In genomic region chr17:28313212-28313879, GRCm38 (mm10) we compare ENCODE assay signal across 8 mouse cellular contexts. TPM values are rescaled to one million over a fixed set of nuclear protein-coding genes. Genes with fewer than 3 reads are reported as not detected.
DNase-seq lines count a peak whose midpoint lies in the region; ATAC-seq lines count a peak whose summit lies in the region.

Gene Fance, plus strand, starts transcription at chr17:28313519.

- ATAC-seq in hindbrain, embryonic 16.5 days: peak; percentile 98

- no peaks in the 10 kb centered on the region for H3K27me3 ChIP-seq in hindbrain, embryonic 16.5 days (replicated peaks; ENCODE audit: control insufficient read depth, insufficient read depth, low read length)

- DNase-seq in WW6 (ENCODE audit: low read depth, low spot score): peak; percentile 97
- peak; percentile 77 to 93 for DNase-seq in cerebellum, postnatal 4 days (ENCODE audit: low spot score in 2 of 2)
- DNase-seq in gastrocnemius, adult 18-20 months (ENCODE audit: low spot score): peak; percentile 96
- peak; percentile 92 to 93 for DNase-seq in left cerebral cortex, adult 18-20 months (ENCODE audit: low spot score in 2 of 2)
- peak; percentile 95 for DNase-seq in right cerebral cortex, adult 18-20 months
- DNase-seq in urinary bladder, postnatal 10 days (ENCODE audit: low spot score): peak; percentile 76

- peak within 1 kb of the TSS; percentile 84 for H3K4me2 ChIP-seq in hindbrain, embryonic 16.5 days (ENCODE audit: low read length)

- H3K4me1 ChIP-seq in hindbrain, embryonic 16.5 days (ENCODE audit: control insufficient read depth, insufficient read depth, low read depth, low read length): peaks cover 15% of the 10 kb centered on the region

- H3K9me3 ChIP-seq in hindbrain, embryonic 16.5 days (ENCODE audit: control insufficient read depth, low read length): no peaks in the 10 kb centered on the region

- peak within 1 kb of the TSS; percentile 80 for H3K9ac ChIP-seq in hindbrain, embryonic 16.5 days (ENCODE audit: low read depth, low read length)

- peak within 1 kb of the TSS; percentile 60 for H3K4me3 ChIP-seq in hindbrain, embryonic 16.5 days (ENCODE audit: low read length)
- peak within 1 kb of the TSS; percentile 47 for H3K4me3 ChIP-seq in macrophage (ENCODE audit: inconsistent target)

- peak within 1 kb of the TSS; percentile 88 for H3K27ac ChIP-seq in hindbrain, embryonic 16.5 days (ENCODE audit: low read depth, low read length)
- H3K27ac ChIP-seq in macrophage: peak within 1 kb of the TSS; percentile 42

- H3K36me3 ChIP-seq in hindbrain, embryonic 16.5 days (ENCODE audit: control insufficient read depth, insufficient read depth, low read length): peaks cover 10% of the 10 kb centered on the region
- H3K36me3 ChIP-seq in macrophage (ENCODE audit: inconsistent target): peaks cover 23% of the 10 kb centered on the region

- H3K79me2 ChIP-seq in macrophage (ENCODE audit: inconsistent target): peaks cover 12% of the 10 kb centered on the region; the same call in 1 of the 2 replicates

- under 1% methylated on average over 67 of the region's 69 CpGs for WGBS in hindbrain, embryonic 16.5 days
- 1% methylated on average over 65 of the region's 69 CpGs for WGBS in macrophage (ENCODE audit: missing documents)

RNA-seq across cellular contexts. Expression of gene Fance, which starts in this region (rescaled TPM):
- total RNA-seq in gastrocnemius, adult 18-20 months (2021): 10 to 100 TPM; 10.3 to 11.2 TPM
- polyA plus RNA-seq in hindbrain, embryonic 16.5 days (2015; fragmentation: Nextera tagmentation; extraction: Ambion mirVana): 25.0 and 25.7 TPM in 2 replicates
- total RNA-seq in left cerebral cortex, adult 18-20 months (2021): 10 to 100 TPM; 25.4 to 25.5 TPM
- total RNA-seq in macrophage (2018; cell fraction: chromatin; rRNA removed): 10 to 100 TPM in 22 of 26 experiments, 1 to 10 TPM in 4; 3.7 to 74.7 (median 25.1) TPM
- total RNA-seq in macrophage (2018; cell fraction: cytosol; rRNA removed): 10 to 100 TPM in 20 of 26 experiments, 1 to 10 TPM in 6; 8.0 to 29.0 (median 13.7) TPM
- 10 to 100 TPM in 20 of 26 experiments, 1 to 10 TPM in 6; 6.8 to 53.6 (median 14.9) TPM for total RNA-seq in macrophage (2018; cell fraction: nucleus; rRNA removed)
- polyA plus RNA-seq in macrophage (2018): 10.8 to 20.6 TPM (median 20.1 TPM) in 3 replicates

Comparison
In these comparisons a context has a peak if more than half of its experiments do, and no peak if none do; other contexts are left out.
1. Peak in every context shown above with its lines: DNase-seq, ATAC-seq, H3K4me3 ChIP-seq and H3K27ac ChIP-seq.